Mouse (Mus musculus) cortical plate, adult 2 months (tissue): ENCODE measurements around the gene Mapk12. TPM values are rescaled to one million over a fixed set of nuclear protein-coding genes. Genes with fewer than 3 reads are reported as not detected.

ENCODE experiments used
- H3K27ac ChIP-seq: fragments of 200-500 bp; 2 replicates; pipeline ENCODE4 v1.5.1; 2012; ENCODE audit warnings: low read length, control low read depth, inconsistent platforms; ENCODE audit not compliant: insufficient read depth
- H3K4me1 ChIP-seq: fragments of 200-500 bp; 2 replicates; pipeline ENCODE4 v1.6.1; 2011; ENCODE audit warnings: low read length; ENCODE audit not compliant: control insufficient read depth, insufficient read depth
- H3K4me3 ChIP-seq: fragments of 200-500 bp; 2 replicates; pipeline ENCODE4 v1.5.1; 2011; ENCODE audit warnings: mild to moderate bottlenecking, low read length, control low read depth; ENCODE audit not compliant: insufficient read depth
- CTCF ChIP-seq: fragments of 200-500 bp; IDR thresholded peaks from 2 replicates; pipeline ENCODE4 v1.5.1; 2011; ENCODE audit warnings: mild to moderate bottlenecking, control low read depth, low read length; ENCODE audit not compliant: insufficient read depth; ENCODE audit errors: extremely low read depth
- POLR2A ChIP-seq: fragments of 200-500 bp; IDR thresholded peaks from 2 replicates; pipeline ENCODE4 v1.6.1; 2011; ENCODE audit warnings: mild to moderate bottlenecking, low read length, control low read depth; ENCODE audit not compliant: insufficient read depth; ENCODE audit errors: extremely low read depth
- polyA plus RNA-seq: library from polyadenylated mRNA; depleted of rRNA; stranded (reverse); fragments of >200 nt; gene quantifications from 2 replicates; pipeline ENCODE4 v1.2.3, GENCODE M21; 2012

The Mapk12 gene
- polyA plus RNA-seq, 1 experiment: 21.0 TPM

DNA sequence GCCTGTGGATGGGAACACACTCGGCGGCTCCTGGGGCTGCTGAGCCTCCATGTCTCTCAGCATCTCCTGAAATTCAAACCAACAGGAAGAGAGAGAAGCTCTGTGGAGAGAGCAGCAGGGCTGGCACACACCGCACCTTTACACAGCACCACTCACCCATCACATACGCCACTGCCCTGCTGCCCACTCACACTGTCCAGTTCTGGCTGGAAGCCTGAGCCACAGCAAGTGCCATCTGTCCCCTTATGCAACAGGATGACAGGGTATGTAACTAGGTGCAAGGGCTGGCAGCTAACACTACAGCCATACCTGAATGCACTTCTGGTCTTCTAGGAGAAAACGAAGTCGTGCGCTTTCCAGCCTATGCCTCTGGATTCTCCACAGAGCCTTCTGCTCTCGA lies 36.1 kb downstream of the Mapk12 start:
- no peak overlapping the region for H3K27ac ChIP-seq
- no peak overlapping the region for H3K4me3 ChIP-seq
- no peaks in the 10 kb centered on the region for H3K4me1 ChIP-seq
- TF ChIP-seq CTCF (no peak), POLR2A (no peak)

DNA sequence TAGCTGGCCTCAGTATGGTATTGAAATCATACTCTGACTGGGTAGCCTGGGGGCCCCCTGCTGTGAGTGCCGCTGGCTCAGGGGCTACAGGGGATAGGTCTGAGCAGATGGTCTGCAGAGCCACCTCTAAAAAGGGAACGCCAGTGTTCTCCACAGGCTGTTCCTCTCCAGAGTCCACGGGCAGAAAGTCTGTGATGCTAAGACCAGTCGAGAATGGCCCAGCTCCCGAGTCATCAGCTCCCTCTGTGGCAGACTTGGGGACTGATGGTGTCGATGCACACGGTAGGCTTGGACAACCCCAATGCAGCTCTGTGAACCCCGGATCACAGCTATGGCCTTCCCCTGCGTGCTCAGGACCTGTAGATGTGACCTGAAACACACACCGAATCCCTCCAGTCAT lies 36.6 kb downstream of the Mapk12 start:
- H3K4me1 ChIP-seq: no peaks in the 10 kb centered on the region
- H3K4me3 ChIP-seq: no peak overlapping the region
- TF ChIP-seq CTCF (no peak), POLR2A (no peak)
- H3K27ac ChIP-seq: no peak overlapping the region

DNA sequence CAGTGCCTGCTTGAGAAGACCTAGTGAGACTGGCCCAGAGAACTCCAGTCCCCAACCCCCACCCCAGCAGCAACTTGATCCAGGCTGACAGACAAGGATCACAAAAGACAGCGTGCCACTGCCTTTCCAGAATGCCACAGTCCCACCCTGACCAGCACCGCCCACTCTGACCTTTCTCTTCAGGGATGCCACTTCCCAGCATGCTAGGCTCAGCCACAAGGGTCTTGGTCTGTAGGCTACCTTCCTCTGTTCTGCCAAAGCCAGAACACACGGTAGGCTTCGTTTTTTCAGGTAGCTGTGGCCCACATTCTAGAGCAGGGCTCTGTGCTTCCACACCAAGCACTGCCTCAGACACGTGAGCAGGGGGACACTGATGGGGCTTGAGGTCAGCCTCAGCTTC lies 37.9 kb downstream of the Mapk12 start:
- H3K4me1 ChIP-seq: no peaks in the 10 kb centered on the region
- TF ChIP-seq CTCF (no peak), POLR2A (no peak)
- no peak overlapping the region for H3K27ac ChIP-seq
- no peak overlapping the region for H3K4me3 ChIP-seq

- no peak for TF ChIP-seq CTCF
- 0 out of 2 replicates have a peak, but pooled peaks have one; percentile 6 for TF ChIP-seq POLR2A
- Histone ChIP-seq H3K4me3 (no peak overlapping the region), H3K4me1 (no peaks in the 10 kb centered on the region), H3K27ac (no peak overlapping the region)
Observed at GRCm38 (mm10) chr15:89100823-89101222, 39.7 kb downstream of the Mapk12 start.

GRCm38 (mm10) chr15:89098616-89099015 lies 41.9 kb downstream of the Mapk12 start:
- Histone ChIP-seq H3K27ac (no peak overlapping the region), H3K4me3 (no peak overlapping the region), H3K4me1 (no peaks in the 10 kb centered on the region)
- TF ChIP-seq CTCF (no peak), POLR2A (no peak)

GRCm38 (mm10) chr15:89097450-89097849 lies 43.1 kb downstream of the Mapk12 start:
- TF ChIP-seq POLR2A: no peak
- no peak for TF ChIP-seq CTCF
- Histone ChIP-seq H3K27ac (no peak overlapping the region), H3K4me1 (no peaks in the 10 kb centered on the region), H3K4me3 (no peak overlapping the region)

DNA sequence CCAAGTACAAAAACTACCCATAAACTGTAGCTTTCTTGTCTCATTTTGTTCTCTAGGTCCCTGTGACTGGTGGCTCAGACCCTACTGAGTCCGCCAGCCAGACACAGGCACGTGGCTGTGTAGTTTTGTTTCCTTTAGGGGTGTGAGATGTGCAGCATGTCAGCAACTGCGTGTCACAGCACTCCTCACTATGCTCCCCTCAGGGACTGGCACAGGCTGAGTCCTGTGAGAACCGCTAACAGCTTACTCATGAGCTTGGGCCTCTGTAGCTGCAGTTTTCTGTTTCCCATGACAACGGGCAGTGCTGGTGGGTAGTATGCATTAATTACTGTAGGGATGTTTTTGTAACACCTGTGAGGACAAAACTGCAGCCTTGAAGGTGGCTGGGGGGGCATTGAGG lies 48.3 kb downstream of the Mapk12 start:
- no peak for TF ChIP-seq POLR2A
- Histone ChIP-seq H3K4me3 (no peak overlapping the region), H3K27ac (no peak overlapping the region), H3K4me1 (peaks cover 2% of the 10 kb centered on the region)

GRCm38 (mm10) chr15:89090662-89091061 lies 49.8 kb downstream of the Mapk12 start:
- no peak for TF ChIP-seq POLR2A
- TF ChIP-seq CTCF: no peak
- H3K27ac ChIP-seq: no peak overlapping the region
- no peak overlapping the region for H3K4me3 ChIP-seq
- H3K4me1 ChIP-seq: peaks cover 2% of the 10 kb centered on the region

- Histone ChIP-seq H3K4me3 (peak overlapping the region; percentile 50), H3K27ac (peak overlapping the region; percentile 83), H3K4me1 (peaks cover 2% of the 10 kb centered on the region)
- no peak for TF ChIP-seq POLR2A
- TF ChIP-seq CTCF: no peak
Observed at GRCm38 (mm10) chr15:89089248-89090051, 51.1 kb downstream of the Mapk12 start.

- TF ChIP-seq CTCF (no peak), POLR2A (peak; percentile 86)
- peaks cover 2% of the 10 kb centered on the region for H3K4me1 ChIP-seq
Observed at GRCm38 (mm10) chr15:89088607-89089247, 51.8 kb downstream of the Mapk12 start, which contains the start of gene Selenoo. Gene Selenoo, plus strand, starts transcription at chr15:89089084.

More at GRCm38 (mm10) chr15:89088607-89089247, 51.8 kb downstream of the Mapk12 start, which contains the start of gene Selenoo:
- Histone ChIP-seq H3K27ac (peak within 1 kb of the TSS; percentile 83), H3K4me3 (peak within 1 kb of the TSS; percentile 50)
